Mouse (Mus musculus) activated CD4-positive, CD25-positive, alpha-beta regulatory T cell, adult 4 months (primary cell): Measurements from ENCODE around the gene Sipa1l2. TPM values are rescaled to one million over a fixed set of nuclear protein-coding genes. Genes with fewer than 3 reads are reported as not detected.

ENCODE experiments used
- ATAC-seq: one replicate; pipeline ENCODE4 v1.8.0; 2017
- polyA plus RNA-seq, 2 experiments: library from polyadenylated mRNA; unstranded; fragments of 100-300 nt; shearing (Covaris generic); gene quantifications; one replicate each; pipeline ENCODE4 v1.2.1; 2017

Sipa1l2 gene
- 1 to 10 TPM; 1.3 to 2.2 TPM for polyA plus RNA-seq

GRCm38 (mm10) chr8:125569533-125570365 lies at the start of gene Sipa1l2:
Gene Sipa1l2 (minus strand): TSS chr8:125569808.
- ATAC-seq: peak; percentile 65

- ATAC-seq: no peak
These were observed 49.1 kb upstream of the Sipa1l2 start for GRCm38 (mm10) chr8:125618543-125619335.

- ATAC-seq: no peak
These were observed 47.3 kb upstream of the Sipa1l2 start for GRCm38 (mm10) chr8:125616935-125617334.

- ATAC-seq: no peak
These were observed 46.4 kb upstream of the Sipa1l2 start for GRCm38 (mm10) chr8:125616039-125616438.

- no peak for ATAC-seq
These were observed 43.9 kb upstream of the Sipa1l2 start for GRCm38 (mm10) chr8:125613552-125613951.

GRCm38 (mm10) chr8:125611799-125612560 lies 42.4 kb upstream of the Sipa1l2 start:
- ATAC-seq: no peak

GRCm38 (mm10) chr8:125611024-125611798 lies 41.6 kb upstream of the Sipa1l2 start:
- no peak for ATAC-seq

- no peak for ATAC-seq
These were observed 40.1 kb upstream of the Sipa1l2 start for GRCm38 (mm10) chr8:125609737-125610136.

GRCm38 (mm10) chr8:125607714-125608223 lies 38.2 kb upstream of the Sipa1l2 start:
- ATAC-seq: no peak

GRCm38 (mm10) chr8:125606937-125607336 lies 37.3 kb upstream of the Sipa1l2 start:
- no peak for ATAC-seq

- no peak for ATAC-seq
These were observed 35.4 kb upstream of the Sipa1l2 start for GRCm38 (mm10) chr8:125604817-125605512.

GRCm38 (mm10) chr8:125604213-125604816 lies 34.7 kb upstream of the Sipa1l2 start:
- no peak for ATAC-seq

- no peak for ATAC-seq
These were observed 33.8 kb upstream of the Sipa1l2 start for GRCm38 (mm10) chr8:125603312-125603840.

- ATAC-seq: no peak
These were observed 30.6 kb upstream of the Sipa1l2 start for GRCm38 (mm10) chr8:125600033-125600686.

GRCm38 (mm10) chr8:125595571-125596508 lies 26.2 kb upstream of the Sipa1l2 start:
- ATAC-seq: no peak

GRCm38 (mm10) chr8:125590363-125590762 lies 20.8 kb upstream of the Sipa1l2 start:
- no peak for ATAC-seq

- no peak for ATAC-seq
These were observed 17.0 kb upstream of the Sipa1l2 start for GRCm38 (mm10) chr8:125586587-125586986.

GRCm38 (mm10) chr8:125584276-125584675 lies 14.7 kb upstream of the Sipa1l2 start:
- no peak for ATAC-seq

- no peak for ATAC-seq
These were observed 10.8 kb upstream of the Sipa1l2 start for GRCm38 (mm10) chr8:125580426-125580825.
